Mouse (Mus musculus): ENCODE results near the gene Atp11b. TPM values are rescaled to one million over a fixed set of nuclear protein-coding genes. Genes with fewer than 3 reads are reported as not detected.

The Atp11b gene
- polyA plus RNA-seq (2015; fragmentation: Nextera tagmentation; extraction: Ambion mirVana): 40.1 and 40.3 TPM in 2 replicates

DNA sequence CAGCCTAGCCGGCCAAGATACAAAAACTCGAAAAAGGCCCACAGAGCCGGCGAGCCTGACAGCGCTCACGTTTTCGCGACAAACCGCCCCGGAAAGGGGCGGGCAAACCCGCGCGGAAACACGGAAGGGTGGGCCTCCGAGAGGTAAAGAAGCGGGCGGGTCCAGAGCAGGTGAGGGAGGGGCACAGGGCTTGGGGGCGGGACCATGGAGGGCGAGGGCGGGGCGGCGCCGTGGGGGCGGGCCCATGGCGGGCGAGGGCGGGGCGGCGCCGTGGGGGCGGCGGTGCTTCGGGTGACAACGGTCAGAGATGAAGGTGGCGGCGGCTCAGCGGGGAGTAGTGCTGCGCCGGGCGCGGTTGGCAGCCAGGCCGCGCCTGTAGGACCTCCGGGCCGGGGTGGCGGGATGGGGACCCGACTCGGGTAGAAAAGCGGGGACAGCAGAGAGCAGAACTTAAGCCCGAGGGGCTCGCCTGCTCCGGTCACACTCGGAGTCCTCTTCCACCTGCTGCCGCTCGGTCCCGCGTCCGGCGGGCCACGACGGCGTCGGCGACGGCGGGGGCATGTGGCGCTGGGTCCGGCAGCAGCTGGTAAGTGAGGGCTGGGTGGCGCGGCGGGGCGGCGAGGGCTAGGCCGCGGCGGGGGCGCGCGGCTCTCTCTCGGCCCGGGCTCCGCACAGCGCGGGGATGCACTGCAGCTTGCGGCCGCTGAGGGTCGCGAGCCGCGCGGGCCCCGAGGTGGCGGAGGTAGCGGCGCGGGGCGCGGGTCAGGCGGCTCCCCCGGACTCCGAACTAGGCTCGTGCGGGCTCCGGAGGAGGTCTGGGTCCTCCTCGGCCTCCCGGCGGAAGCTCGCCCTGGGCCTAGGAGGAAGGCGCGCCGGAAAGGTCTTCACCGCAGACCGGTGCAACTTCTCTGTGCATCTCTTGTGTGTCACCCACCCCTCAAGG lies at the start of gene Atp11b:
Atp11b (plus strand) TSS at position 282 of the 943 bp plus-strand sequence.
- no peaks in the 10 kb centered on the region for H3K36me3 ChIP-seq

DNA sequence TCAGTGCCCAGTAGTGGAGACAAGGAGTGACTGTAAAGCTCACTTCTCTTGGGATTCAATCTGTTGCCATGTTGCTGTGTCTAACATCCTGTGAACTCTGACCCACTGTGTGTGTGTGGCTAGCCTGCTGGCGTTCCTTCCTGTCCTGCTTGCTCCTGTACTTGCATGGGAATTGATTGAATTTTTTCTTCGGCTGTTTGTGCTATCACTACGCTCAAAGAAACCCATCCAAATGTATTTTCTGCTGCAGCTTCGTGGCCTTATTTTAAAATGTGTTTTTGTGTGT lies 49.6 kb upstream of the Atp11b start:
- Histone ChIP-seq H3K9me3 (replicated peaks) (no peaks in the 10 kb centered on the region), H3K9ac (replicated peaks) (no peak overlapping the region), H3K4me2 (no peak overlapping the region), H3K27me3 (replicated peaks) (no peaks in the 10 kb centered on the region), H3K4me1 (no peaks in the 10 kb centered on the region), H3K27ac (replicated peaks) (no peak overlapping the region), H3K4me3 (replicated peaks) (no peak overlapping the region), H3K36me3 (no peaks in the 10 kb centered on the region)
- ATAC-seq (ENCODE audit: low FRiP score): no peak
- 85% methylated on average over 4 of the region's 4 CpGs for WGBS

More for the DNA sequence above, at the start of gene Atp11b:
- under 1% methylated on average over 92 of the region's 114 CpGs for WGBS
- Histone ChIP-seq H3K4me1 (peaks cover 12% of the 10 kb centered on the region), H3K4me3 (replicated peaks) (peak within 1 kb of the TSS; percentile 91), H3K4me2 (peak within 1 kb of the TSS; percentile 64), H3K9ac (replicated peaks) (peak within 1 kb of the TSS; percentile 80), H3K27ac (replicated peaks) (peak within 1 kb of the TSS; percentile 89), H3K9me3 (replicated peaks) (no peaks in the 10 kb centered on the region), H3K27me3 (replicated peaks) (no peaks in the 10 kb centered on the region)
- peak; percentile 96 for ATAC-seq (ENCODE audit: low FRiP score)

DNA sequence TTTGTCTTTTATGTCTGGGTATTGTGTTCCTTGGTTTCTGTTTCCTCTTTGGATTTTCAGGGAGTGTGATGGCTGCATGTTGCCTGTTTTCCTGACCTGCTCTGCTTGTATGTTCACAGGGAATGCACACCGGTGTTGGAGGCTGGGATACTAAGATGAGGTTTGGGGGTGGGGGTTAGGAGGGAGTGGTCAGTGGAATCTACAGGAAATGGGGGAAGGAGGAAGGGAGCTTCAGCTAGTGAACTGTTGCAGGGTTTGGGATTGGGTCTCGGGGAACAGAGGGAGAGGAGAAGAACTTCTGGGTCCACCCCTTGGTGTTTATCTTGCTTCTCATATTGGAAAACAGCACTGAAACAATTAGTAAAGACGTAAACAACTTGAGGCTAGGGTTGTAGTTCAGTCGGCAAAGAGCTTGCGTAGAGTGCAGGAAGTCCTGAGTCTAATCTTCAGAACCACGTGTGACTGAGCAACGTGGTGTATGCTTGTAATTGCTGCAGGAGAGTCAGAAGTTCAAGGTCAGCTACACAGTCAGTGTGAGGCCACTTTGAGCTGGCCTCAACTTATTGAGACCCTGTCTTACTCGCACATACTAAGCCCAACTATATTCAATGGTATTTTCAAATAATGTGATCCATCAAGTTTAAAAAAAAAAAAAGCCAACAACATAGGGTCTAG lies 34.2 kb upstream of the Atp11b start:
- Histone ChIP-seq H3K9me3 (replicated peaks) (no peaks in the 10 kb centered on the region), H3K27ac (replicated peaks) (no peak overlapping the region), H3K4me2 (no peak overlapping the region), H3K4me3 (replicated peaks) (no peak overlapping the region), H3K9ac (replicated peaks) (no peak overlapping the region), H3K27me3 (replicated peaks) (no peaks in the 10 kb centered on the region), H3K36me3 (no peaks in the 10 kb centered on the region), H3K4me1 (no peaks in the 10 kb centered on the region)
- no peak for ATAC-seq (ENCODE audit: low FRiP score)
- 88% methylated on average over 8 of the region's 8 CpGs for WGBS

DNA sequence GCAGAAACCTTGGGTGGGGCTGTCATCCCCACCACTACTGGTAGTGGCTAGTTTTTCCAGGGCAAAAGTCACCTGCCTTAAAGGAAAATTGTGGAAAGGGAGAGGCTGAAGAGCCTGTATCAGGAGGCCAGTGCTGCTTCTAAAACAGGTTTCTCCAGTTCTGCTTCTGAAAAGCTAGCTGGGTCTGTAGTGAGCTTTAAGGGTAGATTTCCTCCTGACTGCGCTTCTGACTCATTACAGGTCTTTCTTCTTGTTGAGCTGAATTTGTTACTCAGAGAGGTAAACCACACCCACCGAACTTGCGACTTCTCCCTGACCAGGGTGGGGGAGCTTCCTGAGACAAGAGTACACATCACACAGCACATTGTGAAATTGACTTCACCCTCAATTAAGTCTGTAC lies 33.1 kb upstream of the Atp11b start:
- no peak for ATAC-seq (ENCODE audit: low FRiP score)
- Histone ChIP-seq H3K9ac (replicated peaks) (no peak overlapping the region), H3K4me1 (no peaks in the 10 kb centered on the region), H3K27ac (replicated peaks) (no peak overlapping the region), H3K36me3 (no peaks in the 10 kb centered on the region), H3K4me3 (replicated peaks) (no peak overlapping the region), H3K27me3 (replicated peaks) (no peaks in the 10 kb centered on the region), H3K4me2 (no peak overlapping the region), H3K9me3 (replicated peaks) (no peaks in the 10 kb centered on the region)
- WGBS: 81% methylated on average over 3 of the region's 3 CpGs

DNA sequence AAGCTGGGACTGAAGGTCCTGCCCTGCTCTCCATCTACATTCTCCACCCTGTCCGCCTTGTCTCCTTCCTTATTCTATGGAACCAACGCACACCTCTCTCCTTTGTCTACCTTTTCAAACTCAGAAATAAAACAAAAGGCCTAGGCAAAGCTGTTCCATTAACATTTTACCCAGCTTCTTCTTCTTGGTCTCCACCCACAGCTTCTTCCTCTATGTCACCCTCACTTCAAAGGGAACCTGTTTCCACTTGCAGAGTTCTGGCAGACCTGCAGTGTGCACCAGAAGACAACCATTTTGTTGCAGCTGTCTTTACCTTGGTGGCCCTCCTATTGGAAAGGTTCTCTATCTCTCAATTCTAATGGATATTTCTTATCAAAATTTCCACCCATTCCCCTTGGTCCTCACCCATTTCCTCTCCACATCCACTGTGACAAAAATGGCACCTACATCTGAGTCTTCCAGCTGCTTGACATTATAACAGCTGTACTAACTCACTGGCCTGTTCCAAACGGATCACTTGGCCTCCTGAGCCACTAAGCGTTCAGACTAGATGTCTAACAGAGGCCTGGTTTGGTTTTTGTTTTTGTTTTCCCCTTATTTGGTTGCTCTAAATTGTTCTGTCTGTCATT lies 32.0 kb upstream of the Atp11b start:
- no peak overlapping the region for H3K27ac ChIP-seq (replicated peaks)
- no peaks in the 10 kb centered on the region for H3K4me1 ChIP-seq
- 77% methylated on average over 4 of the region's 4 CpGs for WGBS
- H3K9ac ChIP-seq (replicated peaks): no peak overlapping the region
- H3K9me3 ChIP-seq (replicated peaks): no peaks in the 10 kb centered on the region
- H3K36me3 ChIP-seq: no peaks in the 10 kb centered on the region
- no peak for ATAC-seq (ENCODE audit: low FRiP score)
- H3K4me2 ChIP-seq: no peak overlapping the region
- no peak overlapping the region for H3K4me3 ChIP-seq (replicated peaks)
- H3K27me3 ChIP-seq (replicated peaks): no peaks in the 10 kb centered on the region

DNA sequence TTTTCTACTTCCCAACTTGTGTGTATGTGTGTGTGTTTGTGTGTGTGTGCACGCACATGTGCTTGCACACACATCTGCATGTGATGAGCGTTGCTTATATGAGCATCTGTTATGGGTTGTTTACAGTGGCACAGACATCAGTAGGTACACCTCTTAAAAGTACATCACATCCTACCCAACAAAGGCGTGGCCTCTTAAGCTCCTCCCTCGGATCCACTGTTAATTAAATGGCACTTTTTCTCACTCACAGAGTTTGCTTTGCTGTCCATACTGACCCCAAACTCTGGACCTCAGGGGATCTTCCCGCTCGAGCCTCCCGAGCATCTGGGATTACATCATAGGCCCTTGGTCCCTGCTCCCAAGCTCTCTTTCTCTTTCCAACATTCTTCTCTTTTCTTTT lies 31.1 kb upstream of the Atp11b start:
- Histone ChIP-seq H3K4me3 (replicated peaks) (no peak overlapping the region), H3K9me3 (replicated peaks) (no peaks in the 10 kb centered on the region), H3K27ac (replicated peaks) (no peak overlapping the region), H3K4me2 (no peak overlapping the region), H3K4me1 (no peaks in the 10 kb centered on the region), H3K36me3 (no peaks in the 10 kb centered on the region), H3K27me3 (replicated peaks) (no peaks in the 10 kb centered on the region), H3K9ac (replicated peaks) (no peak overlapping the region)
- ATAC-seq (ENCODE audit: low FRiP score): no peak
- 90% methylated on average over 7 of the region's 7 CpGs for WGBS

DNA sequence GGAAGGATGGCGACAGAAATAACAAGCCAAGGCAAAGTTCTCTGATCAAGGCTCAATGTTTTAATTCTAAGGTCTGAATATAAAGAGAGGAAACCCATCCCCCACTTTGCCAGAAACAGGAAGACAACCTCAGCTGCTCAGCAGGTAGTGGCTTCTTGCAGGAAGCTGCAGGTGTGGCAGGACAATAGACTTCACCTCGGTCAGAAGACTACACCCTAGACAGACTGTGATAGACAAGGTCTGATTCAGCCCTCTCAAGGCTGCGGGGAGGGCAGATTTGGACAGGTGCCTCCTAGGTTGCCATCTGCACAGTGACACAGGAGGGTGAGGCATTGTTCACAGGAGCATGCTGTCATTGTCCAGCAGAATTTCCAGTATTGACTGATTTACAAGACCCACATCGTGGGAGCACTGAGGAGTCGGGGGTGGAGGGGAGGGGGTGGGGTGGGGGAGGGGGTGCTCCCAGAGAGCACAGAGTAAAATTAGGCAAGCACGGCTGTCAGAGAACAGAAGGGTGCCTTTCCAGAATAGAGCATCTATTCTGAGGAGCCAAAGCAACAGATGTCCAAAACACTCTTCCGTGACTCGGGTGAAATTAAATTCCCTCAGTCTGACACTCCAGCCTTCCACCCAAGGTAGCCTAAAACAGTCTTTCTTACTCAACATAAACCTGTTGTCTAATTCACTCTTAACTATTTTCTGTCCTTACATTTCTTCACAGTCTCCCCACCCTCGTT lies 30.2 kb upstream of the Atp11b start:
- no peaks in the 10 kb centered on the region for H3K36me3 ChIP-seq
- H3K9me3 ChIP-seq (replicated peaks): no peaks in the 10 kb centered on the region
- WGBS: 66% methylated on average over 9 of the region's 9 CpGs
- no peak overlapping the region for H3K9ac ChIP-seq (replicated peaks)
- no peak overlapping the region for H3K4me3 ChIP-seq (replicated peaks)
- H3K4me2 ChIP-seq: no peak overlapping the region
- H3K27ac ChIP-seq (replicated peaks): no peak overlapping the region
- no peak for ATAC-seq (ENCODE audit: low FRiP score)
- H3K4me1 ChIP-seq: no peaks in the 10 kb centered on the region
- H3K27me3 ChIP-seq (replicated peaks): no peaks in the 10 kb centered on the region

DNA sequence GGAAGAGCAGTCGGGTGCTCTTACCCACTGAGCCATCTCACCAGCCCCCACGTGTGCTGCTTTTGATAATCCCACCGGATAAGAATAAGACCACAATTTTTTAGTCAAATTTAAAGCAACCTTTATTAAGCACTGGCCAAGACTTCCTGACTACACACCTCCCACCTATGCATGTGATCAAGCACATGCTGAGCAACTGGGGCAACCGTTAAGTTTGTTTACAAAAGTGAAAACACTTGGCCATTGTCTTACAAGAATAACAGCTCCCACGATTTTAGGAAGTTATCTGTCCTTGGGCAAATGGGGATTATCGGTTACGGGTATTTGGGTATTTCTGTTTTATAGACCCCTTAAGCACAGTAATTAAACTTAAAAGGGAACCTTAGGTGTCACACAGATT lies 28.8 kb upstream of the Atp11b start:
- H3K9me3 ChIP-seq (replicated peaks): no peaks in the 10 kb centered on the region
- no peaks in the 10 kb centered on the region for H3K4me1 ChIP-seq
- WGBS: 59% methylated on average over 7 of the region's 7 CpGs
- H3K4me3 ChIP-seq (replicated peaks): no peak overlapping the region
- no peaks in the 10 kb centered on the region for H3K27me3 ChIP-seq (replicated peaks)
- no peak overlapping the region for H3K4me2 ChIP-seq
- no peaks in the 10 kb centered on the region for H3K36me3 ChIP-seq
- H3K27ac ChIP-seq (replicated peaks): no peak overlapping the region
- no peak overlapping the region for H3K9ac ChIP-seq (replicated peaks)
- ATAC-seq (ENCODE audit: low FRiP score): no peak

DNA sequence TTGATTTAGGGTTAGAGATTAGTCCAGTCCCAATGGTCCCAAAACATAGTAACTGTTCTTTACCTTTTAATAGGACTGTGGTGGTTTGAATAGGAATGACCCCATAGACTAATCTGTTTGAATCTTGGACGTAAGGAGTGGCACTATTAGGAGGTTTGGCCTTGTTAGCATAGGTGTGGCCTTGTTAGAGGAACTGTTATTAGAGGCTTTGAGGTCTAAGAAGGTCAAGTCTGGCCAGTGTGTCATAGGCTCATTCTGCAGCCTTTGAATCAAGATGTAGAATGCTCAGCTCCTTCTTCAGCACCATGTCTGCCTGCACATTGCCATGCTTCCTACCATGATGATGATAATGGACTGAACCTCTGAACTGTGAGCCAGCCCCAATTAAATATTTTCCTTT lies 27.0 kb upstream of the Atp11b start:
- Histone ChIP-seq H3K9ac (replicated peaks) (no peak overlapping the region), H3K9me3 (replicated peaks) (no peaks in the 10 kb centered on the region), H3K27ac (replicated peaks) (no peak overlapping the region), H3K4me2 (no peak overlapping the region), H3K4me1 (no peaks in the 10 kb centered on the region), H3K36me3 (no peaks in the 10 kb centered on the region), H3K27me3 (replicated peaks) (no peaks in the 10 kb centered on the region), H3K4me3 (replicated peaks) (no peak overlapping the region)
- 90% methylated on average over 1 of the region's 1 CpGs for WGBS
- no peak for ATAC-seq (ENCODE audit: low FRiP score)

DNA sequence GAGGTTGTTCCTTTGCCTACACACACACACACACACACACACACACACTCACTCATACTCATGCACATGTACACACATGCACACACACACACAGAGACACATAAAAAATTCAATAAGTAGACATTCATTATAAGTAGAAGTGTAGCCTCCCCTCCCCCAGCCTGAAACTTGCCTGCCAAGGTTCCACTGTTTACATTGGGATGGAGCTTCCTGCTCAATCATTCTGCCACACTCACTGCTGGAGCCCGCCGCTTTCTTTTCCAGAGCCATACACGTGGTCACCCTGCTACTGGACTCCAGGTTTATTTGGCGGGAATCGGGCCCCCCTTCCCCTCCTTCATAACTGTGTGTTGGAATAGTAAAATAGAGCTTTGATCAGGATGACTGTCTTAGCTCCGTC lies 24.4 kb upstream of the Atp11b start:
- ATAC-seq (ENCODE audit: low FRiP score): no peak
- H3K4me3 ChIP-seq (replicated peaks): no peak overlapping the region
- no peaks in the 10 kb centered on the region for H3K27me3 ChIP-seq (replicated peaks)
- WGBS: 86% methylated on average over 6 of the region's 6 CpGs
- H3K9me3 ChIP-seq (replicated peaks): no peaks in the 10 kb centered on the region
- H3K4me2 ChIP-seq: no peak overlapping the region
- no peaks in the 10 kb centered on the region for H3K36me3 ChIP-seq
- H3K27ac ChIP-seq (replicated peaks): no peak overlapping the region
- no peaks in the 10 kb centered on the region for H3K4me1 ChIP-seq
- H3K9ac ChIP-seq (replicated peaks): no peak overlapping the region

DNA sequence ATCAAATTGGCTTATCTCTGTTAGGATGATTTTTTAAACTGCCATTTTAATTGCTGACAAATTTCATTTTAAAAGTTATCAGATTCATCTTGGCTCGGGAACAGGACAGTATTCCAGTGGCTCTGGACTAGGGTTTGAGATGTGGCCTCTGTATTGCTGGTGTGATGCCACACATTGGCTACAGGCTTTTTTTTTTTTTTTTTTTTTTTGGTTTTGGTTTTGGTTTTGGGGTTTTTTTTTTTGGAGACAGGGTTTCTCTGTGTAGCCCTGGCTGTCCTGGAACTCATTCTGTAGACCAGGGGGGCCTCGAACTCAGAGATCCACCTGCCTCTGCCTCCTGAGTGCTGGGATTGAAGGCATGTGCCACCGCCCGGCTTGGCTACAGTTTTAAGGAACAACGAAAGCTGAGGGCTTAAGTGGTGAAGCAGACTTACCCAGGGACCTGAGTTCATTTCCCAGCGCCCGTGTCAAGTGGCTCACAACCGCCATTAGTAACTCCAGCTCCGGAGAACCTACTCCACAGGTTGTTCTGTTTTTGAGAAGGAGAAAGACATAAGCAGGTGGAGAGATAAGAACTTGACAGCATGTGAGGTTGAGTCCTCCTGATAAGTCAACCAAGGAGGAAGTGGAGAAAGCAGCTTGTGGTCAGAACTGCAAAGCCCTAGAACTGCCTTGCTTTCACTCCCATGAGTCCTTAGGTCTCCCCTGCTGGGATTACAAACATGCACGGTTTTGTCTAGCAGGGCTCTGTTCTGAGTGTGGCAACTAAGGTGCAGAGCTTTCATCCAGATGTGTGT lies 21.7 kb upstream of the Atp11b start:
- Histone ChIP-seq H3K36me3 (no peaks in the 10 kb centered on the region), H3K27me3 (replicated peaks) (no peaks in the 10 kb centered on the region), H3K4me3 (replicated peaks) (no peak overlapping the region), H3K9ac (replicated peaks) (no peak overlapping the region), H3K9me3 (replicated peaks) (no peaks in the 10 kb centered on the region), H3K27ac (replicated peaks) (no peak overlapping the region), H3K4me1 (no peaks in the 10 kb centered on the region), H3K4me2 (no peak overlapping the region)
- WGBS: 88% methylated on average over 10 of the region's 10 CpGs
- ATAC-seq (ENCODE audit: low FRiP score): no peak
